Mouse (Mus musculus) midbrain, postnatal 0 days (tissue): ENCODE results near the gene Stag1. TPM values are rescaled to one million over a fixed set of nuclear protein-coding genes. Genes with fewer than 3 reads are reported as not detected.

Experiments used
- ATAC-seq: fragments of 200-750 bp; cut with Nextera tagmentation; 2 replicates; pipeline ENCODE4 v1.8.0; 2017; ENCODE audit warnings: moderate number of reproducible peaks, mild to moderate bottlenecking, moderate TSS enrichment, moderate library complexity; ENCODE audit not compliant: low FRiP score
- DNase-seq: peaks from one replicate; pipeline ENCODE4 v3.0.0-alpha.2; 2015; ENCODE audit warnings: low spot score
- H3K27ac ChIP-seq: fragments of 300-500 bp; sonication (generic); 2 replicates; pipeline ENCODE4 v1.5.1; 2014; ENCODE audit warnings: low read depth, mild to moderate bottlenecking, low read length, mixed read lengths
- H3K27me3 ChIP-seq: fragments of 300-500 bp; sonication (generic); 2 replicates; pipeline ENCODE4 v1.6.1; 2014; ENCODE audit warnings: low read length, control low read depth, mixed read lengths; ENCODE audit not compliant: insufficient read depth
- H3K36me3 ChIP-seq: fragments of 300-500 bp; sonication (generic); 2 replicates; pipeline ENCODE4 v1.6.1; 2014; ENCODE audit warnings: low read length, control low read depth, mixed read lengths; ENCODE audit not compliant: insufficient read depth
- H3K4me1 ChIP-seq: fragments of 300-500 bp; sonication (generic); 2 replicates; pipeline ENCODE4 v1.6.1; 2014; ENCODE audit warnings: mild to moderate bottlenecking, control low read depth, antibody characterized with exemption, low read length, mixed read lengths; ENCODE audit not compliant: insufficient read depth
- H3K4me2 ChIP-seq: fragments of 300-500 bp; sonication (generic); 2 replicates; pipeline ENCODE4 v1.6.1; 2014; ENCODE audit warnings: low read depth, mild to moderate bottlenecking, low read length, mixed read lengths; ENCODE audit not compliant: poor library complexity, severe bottlenecking
- H3K4me3 ChIP-seq: fragments of 300-500 bp; sonication (generic); 2 replicates; pipeline ENCODE4 v1.5.1; 2014; ENCODE audit warnings: low read depth, mild to moderate bottlenecking, low read length, moderate library complexity
- H3K9ac ChIP-seq: fragments of 300-500 bp; sonication (generic); replicated peaks from 2 replicates; pipeline ENCODE4 v1.6.1; 2014; ENCODE audit warnings: mild to moderate bottlenecking, low read length, moderate library complexity, mixed read lengths; ENCODE audit not compliant: poor library complexity, severe bottlenecking
- H3K9me3 ChIP-seq: fragments of 300-500 bp; sonication (generic); 2 replicates; pipeline ENCODE4 v1.6.1; 2016; ENCODE audit warnings: low read length, control low read depth
- CTCF ChIP-seq: IDR thresholded peaks from 2 replicates; pipeline ENCODE4 v1.5.1; 2016; ENCODE audit warnings: antibody characterized with exemption, mild to moderate bottlenecking
- WGBS: fragments of 180-500 bp; shearing (Covaris S2); extraction: QIAGEN DNeasy Blood & Tissue Kit; methylation state at CpG from one replicate; pipeline ENCODE4 v1.1.7; 2014; 5-methylcytosine and 5-hydroxymethylcytosine counted together
- polyA plus RNA-seq: library from polyadenylated mRNA; unstranded; fragments of >200 nt; fragmentation: Nextera tagmentation; extraction: Ambion mirVana; gene quantifications from 2 replicates; pipeline ENCODE4 v1.2.1, GENCODE M21; 2015
- total RNA-seq: library from RNA; depleted of rRNA; stranded (reverse); fragments of >200 nt; gene quantifications from 2 replicates; pipeline ENCODE4 v1.2.3, GENCODE M21; 2014; rRNA removed

The Stag1 gene
- total RNA-seq (31.0 and 43.6 TPM in 2 replicates), polyA plus RNA-seq (21.6 and 23.6 TPM in 2 replicates)

DNA sequence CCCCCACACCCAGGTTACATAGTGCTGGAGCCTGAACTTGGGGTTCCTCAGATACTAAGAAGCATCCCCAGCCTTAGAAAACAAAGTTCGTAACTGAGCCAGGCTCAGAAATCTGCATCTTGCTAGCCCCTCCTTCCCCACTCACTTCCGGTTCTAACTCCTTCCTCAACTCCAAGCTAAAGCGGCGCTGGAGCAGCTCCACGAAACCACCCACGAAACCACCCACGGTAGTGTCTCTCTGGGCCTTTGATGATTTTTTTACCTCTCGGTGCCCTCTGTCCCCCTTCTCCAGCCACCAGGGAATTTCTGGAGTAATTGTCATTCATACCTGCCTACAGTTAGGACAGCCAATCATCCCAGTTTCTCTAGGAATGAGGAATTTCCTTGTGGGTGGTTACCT, at the start of gene Stag1:
Gene Stag1 (plus strand): TSS at position 253 of the 400 bp plus-strand sequence.
- H3K36me3 ChIP-seq, result no peaks in the 10 kb centered on the region
- no peaks in the 10 kb centered on the region for H3K27me3 ChIP-seq
- ATAC-seq, result no peak
- no peaks in the 10 kb centered on the region for H3K4me1 ChIP-seq
- no peak for TF ChIP-seq CTCF
- H3K27ac ChIP-seq, result no peak within 1 kb of the TSS
- no peak for DNase-seq
- H3K4me2 ChIP-seq, result no peak within 1 kb of the TSS
- H3K9me3 ChIP-seq, result no peaks in the 10 kb centered on the region
- H3K9ac ChIP-seq, result no peak within 1 kb of the TSS
- no peak within 1 kb of the TSS for H3K4me3 ChIP-seq
- 90% methylated on average over 8 of the region's 8 CpGs for WGBS

DNA sequence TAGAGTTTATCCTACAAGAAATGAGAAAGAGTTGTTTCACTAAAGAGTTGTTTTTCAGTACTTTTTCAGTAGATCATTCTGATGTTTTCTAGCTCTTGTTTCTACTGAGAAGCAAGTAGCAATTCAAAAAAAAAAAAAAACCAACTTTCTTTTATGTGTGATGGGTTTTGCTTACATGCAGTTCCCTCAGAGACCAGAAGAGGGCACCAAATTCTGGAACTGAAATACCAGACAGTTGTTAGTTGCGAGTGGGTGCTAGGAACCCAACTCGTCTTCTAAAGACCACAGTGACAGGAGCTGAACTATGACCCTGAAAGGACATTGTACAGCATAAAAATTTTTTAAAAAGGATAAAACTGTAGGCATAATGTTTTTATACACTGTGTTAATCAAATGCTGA, 49.3 kb upstream of the Stag1 start:
- Histone ChIP-seq H3K36me3 (peaks cover 5% of the 10 kb centered on the region; the same call in 1 of the 2 replicates), H3K9ac (no peak overlapping the region), H3K4me3 (no peak overlapping the region), H3K27ac (no peak overlapping the region), H3K27me3 (no peaks in the 10 kb centered on the region), H3K9me3 (0 out of 2 replicates have a peak, but pooled peaks cover 2% of the 10 kb centered on the region), H3K4me2 (no peak overlapping the region), H3K4me1 (peaks cover 9% of the 10 kb centered on the region)
- 88% methylated on average over 2 of the region's 2 CpGs for WGBS
- peak; percentile 64 for TF ChIP-seq CTCF
- DNase-seq (no peak), ATAC-seq (no peak)

DNA sequence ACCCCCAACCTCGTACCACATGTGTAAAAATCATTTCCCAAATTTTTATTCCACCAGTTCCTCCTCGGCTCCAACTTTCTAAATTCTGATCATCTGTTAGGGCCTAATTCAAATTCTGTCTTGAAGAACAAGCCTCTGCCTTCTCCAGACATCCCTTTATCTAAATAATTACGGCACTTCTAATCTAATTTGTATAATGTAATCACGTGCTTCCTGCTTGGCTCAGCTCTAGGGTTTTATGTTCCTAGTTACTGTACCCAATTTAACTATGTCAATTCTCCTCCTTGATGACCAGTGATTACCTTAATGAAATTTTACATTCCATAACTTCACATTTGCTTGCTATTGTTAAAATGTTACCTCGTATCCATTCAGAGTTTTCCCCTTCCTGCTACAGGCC, 41.9 kb upstream of the Stag1 start:
- TF ChIP-seq CTCF, result no peak
- 80% methylated on average over 5 of the region's 5 CpGs for WGBS
- no peaks in the 10 kb centered on the region for H3K4me1 ChIP-seq

DNA sequence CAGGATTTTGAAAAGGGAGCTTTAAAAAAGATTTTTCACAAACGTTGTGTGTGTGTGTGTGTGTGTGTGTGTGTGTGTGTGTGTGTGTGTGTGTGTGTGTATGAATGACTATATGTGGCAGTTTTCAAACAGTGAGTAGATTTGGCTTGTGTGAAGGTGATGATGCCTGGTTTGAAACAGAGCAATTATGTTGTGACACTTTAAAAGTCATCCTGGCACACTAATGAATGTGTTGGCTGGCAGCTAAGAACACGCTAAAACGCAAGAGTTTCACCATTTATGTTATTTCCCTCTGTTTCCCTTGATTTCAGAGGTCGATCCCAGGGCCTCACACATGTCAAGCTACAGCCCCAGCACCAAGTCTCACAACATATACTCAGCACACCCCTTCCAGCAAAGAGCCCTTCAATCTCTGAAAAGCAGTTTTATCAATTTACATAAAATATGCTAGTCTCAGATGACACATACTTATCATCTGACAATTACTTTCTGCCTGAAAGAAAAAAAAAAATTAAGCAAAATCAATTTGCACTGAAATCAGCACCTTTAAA, 39.5 kb upstream of the Stag1 start:
- TF ChIP-seq CTCF, result no peak
- 78% methylated on average over 4 of the region's 4 CpGs for WGBS
- Histone ChIP-seq H3K4me2 (no peak overlapping the region), H3K36me3 (no peaks in the 10 kb centered on the region), H3K9me3 (no peaks in the 10 kb centered on the region), H3K4me3 (no peak overlapping the region), H3K27me3 (no peaks in the 10 kb centered on the region), H3K27ac (no peak overlapping the region), H3K9ac (no peak overlapping the region), H3K4me1 (no peaks in the 10 kb centered on the region)
- no peak for ATAC-seq
- no peak for DNase-seq

More for the DNA sequence above, 41.9 kb upstream of the Stag1 start:
- DNase-seq, result no peak
- H3K9ac ChIP-seq, result no peak overlapping the region
- peaks cover 5% of the 10 kb centered on the region; the same call in 1 of the 2 replicates for H3K36me3 ChIP-seq
- ATAC-seq, result no peak
- no peak overlapping the region for H3K4me2 ChIP-seq
- H3K27me3 ChIP-seq, result no peaks in the 10 kb centered on the region
- H3K27ac ChIP-seq, result no peak overlapping the region
- no peaks in the 10 kb centered on the region for H3K9me3 ChIP-seq
- no peak overlapping the region for H3K4me3 ChIP-seq

DNA sequence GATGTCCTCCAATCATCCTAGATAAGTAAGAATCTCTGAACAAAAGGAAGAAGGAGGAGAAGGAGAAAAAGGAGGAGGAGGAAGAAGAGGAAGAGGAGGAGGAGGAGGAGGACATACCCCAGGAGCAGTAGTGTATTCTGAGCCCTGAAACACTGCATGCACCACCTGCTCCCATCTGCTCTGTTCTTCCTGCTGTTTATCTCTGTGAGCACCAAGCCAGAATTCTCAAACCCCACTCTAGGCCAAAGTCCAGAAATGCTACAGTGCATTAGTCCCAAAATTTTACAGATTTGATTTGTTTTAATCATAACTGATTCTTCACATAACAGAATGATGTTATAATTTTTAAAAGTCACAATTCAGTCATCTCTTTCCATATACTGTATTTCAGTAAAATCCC, 38.6 kb upstream of the Stag1 start:
- Histone ChIP-seq H3K4me1 (no peaks in the 10 kb centered on the region), H3K27me3 (no peaks in the 10 kb centered on the region), H3K9me3 (no peaks in the 10 kb centered on the region), H3K36me3 (no peaks in the 10 kb centered on the region), H3K4me3 (no peak overlapping the region), H3K27ac (no peak overlapping the region), H3K9ac (no peak overlapping the region), H3K4me2 (no peak overlapping the region)
- no peak for TF ChIP-seq CTCF
- ATAC-seq (no peak), DNase-seq (no peak)

DNA sequence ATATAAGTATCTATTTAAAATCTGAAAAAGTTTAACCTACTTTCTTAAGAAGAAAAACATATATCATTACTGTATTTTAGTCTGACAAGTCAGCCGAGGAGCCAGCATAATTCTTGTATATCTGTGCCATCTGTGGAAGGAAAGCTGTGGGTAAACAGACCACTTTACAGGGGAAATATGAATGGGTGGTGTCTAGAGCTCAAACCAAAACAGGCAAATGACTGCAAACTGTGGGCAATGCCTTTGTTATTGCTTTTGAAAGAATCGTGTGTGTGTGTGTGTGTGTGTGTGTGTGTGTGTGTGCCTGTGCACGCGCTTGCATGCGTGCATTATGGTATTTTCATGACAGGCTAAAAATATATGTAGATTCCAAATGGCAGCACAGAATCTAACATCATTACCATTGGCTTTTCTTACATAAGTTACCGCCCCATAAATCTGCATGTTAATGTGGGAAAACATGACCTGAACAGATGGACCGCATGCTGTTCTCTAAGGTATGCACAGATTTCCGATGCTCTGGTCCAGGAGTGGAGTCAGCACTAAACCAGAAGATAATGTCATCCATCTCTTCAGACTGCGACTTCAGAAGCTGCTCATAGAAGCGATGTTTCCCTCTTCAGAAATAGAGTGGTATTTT, 37.2 kb upstream of the Stag1 start:
- WGBS, result 90% methylated on average over 10 of the region's 10 CpGs
- DNase-seq, result peak; percentile 36

More for the DNA sequence above, 37.2 kb upstream of the Stag1 start:
- no peaks in the 10 kb centered on the region for H3K9me3 ChIP-seq
- no peaks in the 10 kb centered on the region for H3K4me1 ChIP-seq
- no peak for TF ChIP-seq CTCF
- no peak for ATAC-seq
- H3K4me2 ChIP-seq, result no peak overlapping the region
- no peaks in the 10 kb centered on the region for H3K36me3 ChIP-seq
- H3K27me3 ChIP-seq, result no peaks in the 10 kb centered on the region
- H3K4me3 ChIP-seq, result no peak overlapping the region
- no peak overlapping the region for H3K9ac ChIP-seq
- no peak overlapping the region for H3K27ac ChIP-seq
